Mouse (Mus musculus): ENCODE measurements around the gene Popdc2.

Gene Popdc2

GRCm38 (mm10) chr16:38407584-38407983, 45.6 kb downstream of the Popdc2 start:
- DNase-seq: no peak

- no peak for DNase-seq
Observed at GRCm38 (mm10) chr16:38408416-38408815, 46.4 kb downstream of the Popdc2 start.

GRCm38 (mm10) chr16:38414953-38415352, 52.9 kb downstream of the Popdc2 start:
- DNase-seq: no peak

GRCm38 (mm10) chr16:38425374-38425773, 63.4 kb downstream of the Popdc2 start:
- no peak for DNase-seq

- DNase-seq: no peak
Observed at GRCm38 (mm10) chr16:38425799-38426198, 63.8 kb downstream of the Popdc2 start.
